Mouse (Mus musculus) ES-Bruce4 (cell line): Measurements from ENCODE around the gene Mcu.

Experiments
- CTCF ChIP-seq: IDR thresholded peaks from one replicate; pipeline ENCODE4 v1.8.1; 2011; ENCODE audit warnings: low read depth, low read length
- EP300 ChIP-seq: IDR thresholded peaks from 2 replicates; pipeline ENCODE4 v1.6.1; 2011; ENCODE audit warnings: low read depth, low read length; ENCODE audit not compliant: insufficient read depth
- POLR2A ChIP-seq: IDR thresholded peaks from one replicate; pipeline ENCODE4 v1.8.1; 2011; ENCODE audit warnings: low read length; ENCODE audit not compliant: insufficient read depth

GRCm38 (mm10) chr10:59519411-59519810 lies 97.1 kb downstream of the Mcu start:
- TF ChIP-seq CTCF (no peak), POLR2A (no peak), EP300 (no peak)
